Mouse (Mus musculus) hindbrain, embryonic 13.5 days (tissue): ENCODE results near the gene Cdh18. TPM values are rescaled to one million over a fixed set of nuclear protein-coding genes. Genes with fewer than 3 reads are reported as not detected.
"Not testable (repeated sequence)": the region's sequence is repeated elsewhere in the genome, so short reads cannot be mapped to it uniquely, and the experiment has no call there.

ENCODE experiments used
- ATAC-seq: fragments of 200-750 bp; cut with Nextera tagmentation; 2 replicates; pipeline ENCODE4 v1.8.0; 2017; ENCODE audit warnings: moderate TSS enrichment; ENCODE audit not compliant: low FRiP score
- H3K27ac ChIP-seq: fragments of 300-500 bp; sonication (generic); 2 replicates; pipeline ENCODE4 v1.5.1; 2015; ENCODE audit warnings: inconsistent platforms, mild to moderate bottlenecking, moderate library complexity
- H3K27me3 ChIP-seq: fragments of 300-500 bp; sonication (generic); 2 replicates; pipeline ENCODE4 v1.6.1; 2015; ENCODE audit warnings: mild to moderate bottlenecking, inconsistent platforms
- H3K36me3 ChIP-seq: fragments of 300-500 bp; sonication (generic); 2 replicates; pipeline ENCODE4 v1.6.1; 2015; ENCODE audit warnings: mild to moderate bottlenecking, inconsistent platforms
- H3K4me1 ChIP-seq: fragments of 300-500 bp; sonication (generic); replicated peaks from 2 replicates; pipeline ENCODE4 v1.6.1; 2015; ENCODE audit warnings: inconsistent platforms
- H3K4me2 ChIP-seq: fragments of 300-500 bp; sonication (generic); 2 replicates; pipeline ENCODE4 v1.6.1; 2015; ENCODE audit warnings: inconsistent platforms, mild to moderate bottlenecking, moderate library complexity
- H3K4me3 ChIP-seq: fragments of 300-500 bp; sonication (generic); 2 replicates; pipeline ENCODE4 v1.5.1; 2015; ENCODE audit warnings: mild to moderate bottlenecking, inconsistent platforms
- H3K9ac ChIP-seq: fragments of 300-500 bp; sonication (generic); 2 replicates; pipeline ENCODE4 v1.6.1; 2015; ENCODE audit warnings: mild to moderate bottlenecking, inconsistent platforms
- H3K9me3 ChIP-seq: fragments of 300-500 bp; sonication (generic); 2 replicates; pipeline ENCODE4 v1.6.1; 2016; ENCODE audit warnings: inconsistent platforms
- WGBS: fragments of 180-500 bp; shearing (Covaris S2); methylation state at CpG from one replicate; pipeline ENCODE4 v1.1.7; 2015; 5-methylcytosine and 5-hydroxymethylcytosine counted together
- polyA plus RNA-seq: library from polyadenylated mRNA; unstranded; fragments of >200 nt; fragmentation: Nextera tagmentation; extraction: Ambion mirVana; gene quantifications from 2 replicates; pipeline ENCODE4 v1.2.1, GENCODE M21; 2015

The Cdh18 gene
- polyA plus RNA-seq: 7.4 and 8.4 TPM in 2 replicates

DNA sequence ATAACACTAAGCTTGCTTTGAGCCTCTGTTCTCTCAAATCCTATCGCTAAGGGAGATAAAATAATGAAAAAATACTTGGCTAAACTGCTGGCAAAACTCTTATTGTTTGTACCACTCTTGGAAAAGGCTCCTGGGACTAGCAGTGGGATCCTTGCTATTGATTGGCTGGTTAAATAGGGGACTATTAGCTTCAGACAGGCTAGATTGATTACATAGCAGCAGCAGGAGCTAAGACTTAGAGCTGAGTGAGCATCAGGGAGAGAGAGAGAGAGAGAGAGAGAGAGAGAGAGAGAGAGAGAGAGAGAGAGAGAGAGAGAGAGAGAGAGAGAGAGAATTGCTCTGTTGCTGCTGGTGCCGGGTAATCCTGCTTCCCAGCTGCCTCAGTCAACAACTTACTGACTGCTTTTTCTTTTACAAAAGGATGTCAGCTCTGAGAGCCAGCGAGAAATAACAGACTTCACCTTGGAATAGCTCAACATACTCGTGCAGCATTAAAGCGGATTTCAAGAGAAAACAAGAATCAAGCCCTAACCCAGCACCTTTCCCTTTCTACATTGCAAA lies at the start of gene Cdh18:
Gene Cdh18 (plus strand): TSS at position 312 of the 561 bp plus-strand sequence.
- Histone ChIP-seq H3K27ac (no peak within 1 kb of the TSS; the same call in 1 of the 2 replicates), H3K36me3 (no peaks in the 10 kb centered on the region), H3K4me2 (peak within 1 kb of the TSS; percentile 18; the same call in 1 of the 2 replicates), H3K4me1 (no peaks in the 10 kb centered on the region), H3K27me3 (no peaks in the 10 kb centered on the region), H3K9ac (no peak within 1 kb of the TSS), H3K4me3 (peak within 1 kb of the TSS; percentile 9; the same call in 1 of the 2 replicates), H3K9me3 (no peaks in the 10 kb centered on the region)
- WGBS: 45% methylated on average over 5 of the region's 5 CpGs
- no peak for ATAC-seq

DNA sequence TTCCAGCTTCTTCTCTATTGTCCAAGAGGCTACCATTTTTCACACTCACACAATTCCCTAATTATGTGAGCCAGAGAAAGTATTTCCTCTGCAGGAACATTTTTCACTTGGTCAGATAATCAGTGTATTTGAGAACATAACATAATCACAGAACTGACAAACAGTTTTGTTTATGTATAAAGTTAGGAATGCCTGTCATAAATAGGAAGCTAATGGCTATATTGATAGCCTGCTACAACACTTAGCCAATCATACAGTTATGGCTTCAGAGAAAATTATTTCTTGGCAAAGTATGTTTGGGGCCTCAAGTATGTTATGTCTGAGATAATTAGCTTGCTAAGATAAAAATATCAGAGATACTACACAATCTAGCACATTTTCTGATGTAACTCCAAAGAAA lies 37.6 kb upstream of the Cdh18 start:
- Histone ChIP-seq H3K27me3 (no peaks in the 10 kb centered on the region), H3K4me2 (no peak overlapping the region), H3K4me3 (no peak overlapping the region), H3K9ac (no peak overlapping the region), H3K4me1 (no peaks in the 10 kb centered on the region), H3K27ac (no peak overlapping the region), H3K36me3 (no peaks in the 10 kb centered on the region), H3K9me3 (no peaks in the 10 kb centered on the region)
- ATAC-seq: no peak

DNA sequence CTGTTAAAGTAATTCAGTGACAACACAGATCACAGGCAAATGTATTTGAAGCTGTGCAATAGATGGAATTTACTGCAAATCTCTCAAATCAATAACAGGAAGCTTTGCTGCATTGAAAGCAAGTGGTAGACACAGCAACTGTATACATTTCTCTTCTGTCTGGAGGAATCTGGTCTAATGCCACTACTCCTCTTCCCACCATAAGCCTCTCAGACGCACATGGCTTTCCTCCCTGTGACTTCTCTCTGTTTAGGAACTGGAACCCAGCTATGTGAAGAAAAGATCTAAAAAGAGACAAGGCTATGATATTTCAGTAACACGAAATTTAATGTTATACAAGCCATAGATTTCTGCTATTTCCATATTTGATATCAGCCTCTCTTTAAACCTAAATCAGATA lies 13.0 kb upstream of the Cdh18 start:
- H3K4me2 ChIP-seq: no peak overlapping the region
- no peak overlapping the region for H3K27ac ChIP-seq
- no peaks in the 10 kb centered on the region for H3K4me1 ChIP-seq
- no peaks in the 10 kb centered on the region for H3K9me3 ChIP-seq
- H3K9ac ChIP-seq: no peak overlapping the region
- WGBS: 70% methylated on average over 2 of the region's 2 CpGs
- no peaks in the 10 kb centered on the region for H3K27me3 ChIP-seq
- H3K36me3 ChIP-seq: no peaks in the 10 kb centered on the region
- no peak for ATAC-seq
- no peak overlapping the region for H3K4me3 ChIP-seq

DNA sequence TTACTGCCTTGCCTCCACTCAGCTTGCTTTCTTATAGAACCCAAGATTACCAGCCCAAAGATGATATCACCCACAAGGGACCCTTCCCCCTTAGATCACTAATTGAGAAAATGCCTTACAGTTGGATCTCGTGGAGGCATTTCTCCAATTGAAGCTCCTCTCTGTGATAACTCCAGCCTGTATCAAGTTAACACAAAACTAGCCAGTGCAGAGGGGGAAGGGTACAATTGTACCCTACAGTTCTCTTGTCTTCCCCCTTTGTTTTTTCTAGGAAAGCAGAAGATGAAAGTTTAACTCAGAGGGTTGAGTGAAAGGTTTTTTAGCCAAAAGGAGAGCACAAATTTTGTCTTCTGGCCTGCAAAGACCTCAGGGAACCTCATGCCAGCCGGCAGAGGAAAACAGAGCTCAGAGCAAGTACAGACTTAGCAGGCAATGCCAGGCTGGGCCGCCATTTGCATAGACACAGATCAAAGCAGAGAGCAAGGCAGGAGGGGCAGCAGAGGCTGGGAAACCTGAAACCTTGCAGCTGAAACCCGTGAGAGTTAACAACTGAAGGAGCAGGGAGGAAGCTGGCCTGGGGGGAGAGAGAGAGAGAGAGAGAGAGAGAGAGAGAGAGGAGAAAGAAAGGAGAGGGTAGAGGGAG lies 29.3 kb downstream of the Cdh18 start:
- no peak for ATAC-seq

DNA sequence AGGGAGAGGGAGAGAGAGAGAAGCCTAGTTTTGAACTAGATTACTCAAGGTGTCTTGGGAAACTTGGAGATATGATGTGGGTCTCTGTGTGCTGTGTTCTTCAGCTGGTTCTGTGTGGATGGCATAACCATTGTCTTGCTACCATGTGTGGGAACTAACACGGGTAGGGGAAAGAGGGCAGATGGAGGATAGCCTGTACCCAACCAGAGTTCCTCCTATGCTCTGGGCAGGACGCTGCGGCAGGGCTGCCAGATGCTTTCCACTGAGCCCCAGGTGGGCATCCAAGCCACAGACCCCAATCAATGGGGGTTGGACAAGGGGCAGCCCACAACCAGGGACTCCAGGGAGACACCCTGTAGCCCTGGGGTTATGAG lies 29.8 kb downstream of the Cdh18 start:
- no peak overlapping the region for H3K4me3 ChIP-seq
- H3K9me3 ChIP-seq: no peaks in the 10 kb centered on the region
- H3K4me1 ChIP-seq: no peaks in the 10 kb centered on the region
- H3K4me2 ChIP-seq: no peak overlapping the region
- ATAC-seq: no peak
- 21% methylated on average over 3 of the region's 3 CpGs for WGBS
- H3K9ac ChIP-seq: no peak overlapping the region
- no peaks in the 10 kb centered on the region for H3K36me3 ChIP-seq
- H3K27ac ChIP-seq: no peak overlapping the region
- H3K27me3 ChIP-seq: no peaks in the 10 kb centered on the region

More for the DNA sequence above, 29.3 kb downstream of the Cdh18 start:
- no peaks in the 10 kb centered on the region for H3K9me3 ChIP-seq
- 9% methylated on average over 4 of the region's 4 CpGs for WGBS
- H3K27me3 ChIP-seq: no peaks in the 10 kb centered on the region
- H3K4me1 ChIP-seq: no peaks in the 10 kb centered on the region
- no peak overlapping the region for H3K27ac ChIP-seq
- no peak overlapping the region for H3K9ac ChIP-seq
- H3K4me2 ChIP-seq: no peak overlapping the region
- no peak overlapping the region for H3K4me3 ChIP-seq
- no peaks in the 10 kb centered on the region for H3K36me3 ChIP-seq

DNA sequence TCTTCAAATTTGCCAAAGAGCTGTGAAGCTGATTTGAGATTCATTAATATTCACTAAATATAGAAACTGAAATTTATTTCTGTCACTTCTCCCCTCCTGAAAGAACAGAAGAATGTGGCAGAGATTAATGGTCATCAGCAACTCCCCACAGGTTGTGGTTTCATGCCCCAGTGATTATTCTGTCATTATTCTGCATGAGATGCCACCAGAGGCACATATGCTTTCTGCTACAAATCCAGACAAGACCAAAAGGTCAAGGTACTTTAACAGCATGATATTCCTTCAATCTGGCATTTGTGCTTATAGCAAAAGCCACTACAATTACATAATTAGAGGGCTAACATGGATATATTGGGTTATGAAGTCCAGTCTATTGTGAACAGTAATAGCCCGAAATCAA lies 35.8 kb downstream of the Cdh18 start:
- Histone ChIP-seq H3K4me3 (no peak overlapping the region), H3K4me2 (no peak overlapping the region), H3K36me3 (no peaks in the 10 kb centered on the region), H3K27me3 (no peaks in the 10 kb centered on the region), H3K4me1 (no peaks in the 10 kb centered on the region), H3K9me3 (no peaks in the 10 kb centered on the region), H3K27ac (no peak overlapping the region), H3K9ac (no peak overlapping the region)
- ATAC-seq: no peak
- 67% methylated on average over 1 of the region's 1 CpGs for WGBS

DNA sequence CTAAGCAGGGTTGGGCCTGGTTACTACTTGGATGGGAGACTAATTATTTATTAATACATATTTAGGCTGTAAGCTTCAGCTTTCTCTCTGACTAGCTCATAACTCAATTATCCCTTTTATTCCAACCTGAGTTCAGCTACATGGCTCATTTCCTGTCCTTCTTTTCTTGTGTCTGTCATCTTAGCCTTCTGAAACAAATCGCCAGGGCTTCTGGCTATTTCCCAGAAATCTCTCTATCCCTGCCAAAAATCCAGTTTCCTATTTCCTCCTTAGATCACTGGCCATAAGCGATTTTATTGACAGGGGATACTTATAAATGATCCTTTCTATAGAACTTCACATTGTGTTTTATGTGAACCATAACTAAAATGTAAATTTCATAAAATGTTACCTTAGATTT lies 167.6 kb downstream of the Cdh18 start:
- ATAC-seq: no peak

DNA sequence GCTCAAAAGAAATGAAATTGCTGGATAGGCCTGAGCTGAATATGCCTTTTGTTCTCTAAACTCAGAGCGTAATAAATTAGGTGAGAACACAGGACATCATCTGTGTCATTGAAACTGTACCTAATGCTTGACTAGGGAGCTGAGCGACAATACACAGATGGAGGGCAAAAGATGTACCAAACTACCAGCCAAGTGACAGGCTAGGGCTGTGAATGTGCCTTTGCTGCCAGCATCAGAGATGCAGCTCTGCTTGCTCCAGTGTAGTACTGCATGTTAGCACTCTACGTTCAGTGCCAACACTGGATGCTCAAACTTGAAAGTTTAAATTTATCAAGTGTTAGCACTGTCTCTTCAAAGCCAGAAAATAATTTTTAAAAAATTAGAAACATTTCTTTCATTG lies 168.9 kb downstream of the Cdh18 start:
- no peak overlapping the region for H3K9ac ChIP-seq
- H3K4me2 ChIP-seq: no peak overlapping the region
- H3K27me3 ChIP-seq: no peaks in the 10 kb centered on the region
- H3K36me3 ChIP-seq: no peaks in the 10 kb centered on the region
- no peak overlapping the region for H3K4me3 ChIP-seq
- no peak overlapping the region for H3K27ac ChIP-seq
- H3K4me1 ChIP-seq: no peaks in the 10 kb centered on the region
- no peak for ATAC-seq
- 59% methylated on average over 3 of the region's 3 CpGs for WGBS
- H3K9me3 ChIP-seq: no peaks in the 10 kb centered on the region

More for the DNA sequence above, 167.6 kb downstream of the Cdh18 start:
- H3K4me2 ChIP-seq: no peak overlapping the region
- H3K27me3 ChIP-seq: no peaks in the 10 kb centered on the region
- no peak overlapping the region for H3K4me3 ChIP-seq
- no peak overlapping the region for H3K9ac ChIP-seq
- no peak overlapping the region for H3K27ac ChIP-seq
- no peaks in the 10 kb centered on the region for H3K36me3 ChIP-seq
- 79% methylated on average over 2 of the region's 2 CpGs for whole genome bisulfite sequencing
- no peaks in the 10 kb centered on the region for H3K4me1 ChIP-seq
- H3K9me3 ChIP-seq: no peaks in the 10 kb centered on the region

DNA sequence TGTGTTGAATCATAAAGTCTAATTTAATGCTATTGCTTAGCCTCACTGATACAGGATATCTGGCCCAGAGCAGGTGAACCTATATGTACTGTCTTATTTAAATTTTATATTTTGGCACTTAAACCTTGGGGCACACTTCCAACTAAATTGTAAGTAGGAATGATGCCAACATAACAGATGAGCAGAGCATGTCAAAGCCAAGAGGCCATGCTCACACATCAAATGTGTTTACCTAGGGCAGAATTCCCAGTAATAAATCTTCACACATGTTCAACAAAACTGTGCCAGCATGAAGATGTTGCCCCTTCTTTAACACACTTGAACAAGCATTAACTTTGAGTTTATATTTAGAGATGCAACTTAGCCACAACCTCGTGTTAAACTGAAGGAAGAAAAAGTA lies 177.8 kb downstream of the Cdh18 start:
- ATAC-seq: no peak
- Histone ChIP-seq H3K4me2 (no peak overlapping the region), H3K27me3 (no peaks in the 10 kb centered on the region)

DNA sequence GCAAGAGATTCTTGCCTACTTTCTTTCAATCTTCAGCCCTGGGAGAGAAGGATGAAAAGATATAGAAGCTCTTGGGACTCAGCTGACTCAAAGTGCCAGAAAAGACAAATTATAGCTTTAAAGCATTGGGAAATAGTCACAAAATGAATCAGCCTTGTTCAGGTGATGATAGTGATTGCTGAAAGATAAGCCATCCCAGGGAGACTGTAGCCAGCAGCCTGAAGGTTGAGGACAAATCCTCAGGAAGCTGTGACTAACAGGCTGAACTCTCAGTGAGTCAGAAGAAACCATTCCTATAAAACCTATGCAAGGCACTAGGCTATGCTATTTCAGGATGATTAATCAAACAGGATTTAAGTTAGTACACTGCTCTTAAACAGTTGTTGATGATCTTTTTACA lies 184.2 kb downstream of the Cdh18 start:
- Histone ChIP-seq H3K27ac (no peak overlapping the region), H3K4me1 (no peaks in the 10 kb centered on the region), H3K4me2 (no peak overlapping the region), H3K4me3 (no peak overlapping the region), H3K9me3 (no peaks in the 10 kb centered on the region), H3K27me3 (no peaks in the 10 kb centered on the region), H3K36me3 (no peaks in the 10 kb centered on the region), H3K9ac (no peak overlapping the region)
- ATAC-seq: no peak

More for the DNA sequence above, 177.8 kb downstream of the Cdh18 start:
- WGBS: 74% methylated on average over 1 of the region's 1 CpGs
- Histone ChIP-seq H3K4me1 (no peaks in the 10 kb centered on the region), H3K4me3 (no peak overlapping the region), H3K9ac (no peak overlapping the region), H3K27ac (no peak overlapping the region), H3K9me3 (no peaks in the 10 kb centered on the region), H3K36me3 (no peaks in the 10 kb centered on the region)

DNA sequence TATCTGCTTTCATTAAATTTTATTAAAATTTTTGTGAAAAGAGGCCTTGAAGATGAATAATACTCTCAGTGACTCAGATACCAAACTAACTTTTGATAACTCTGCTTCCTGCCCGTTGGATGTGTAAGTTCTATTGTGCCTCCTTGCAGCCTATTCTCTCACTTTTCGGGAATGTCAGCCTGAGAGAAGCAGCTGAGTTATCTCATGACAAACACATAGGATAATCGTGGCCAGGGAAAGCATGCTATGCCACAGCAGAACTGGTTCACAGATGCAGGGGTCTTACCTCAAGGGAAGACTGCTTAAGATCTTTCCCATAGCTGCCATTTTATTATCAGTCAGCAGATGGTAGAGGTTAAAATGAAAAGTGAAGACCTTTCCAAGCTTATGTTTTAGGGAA lies 187.3 kb downstream of the Cdh18 start:
- Histone ChIP-seq H3K4me2 (no peak overlapping the region), H3K9me3 (no peaks in the 10 kb centered on the region), H3K4me3 (no peak overlapping the region), H3K27me3 (no peaks in the 10 kb centered on the region), H3K36me3 (no peaks in the 10 kb centered on the region), H3K27ac (no peak overlapping the region), H3K9ac (no peak overlapping the region), H3K4me1 (no peaks in the 10 kb centered on the region)
- no peak for ATAC-seq
- WGBS: 88% methylated on average over 3 of the region's 3 CpGs

DNA sequence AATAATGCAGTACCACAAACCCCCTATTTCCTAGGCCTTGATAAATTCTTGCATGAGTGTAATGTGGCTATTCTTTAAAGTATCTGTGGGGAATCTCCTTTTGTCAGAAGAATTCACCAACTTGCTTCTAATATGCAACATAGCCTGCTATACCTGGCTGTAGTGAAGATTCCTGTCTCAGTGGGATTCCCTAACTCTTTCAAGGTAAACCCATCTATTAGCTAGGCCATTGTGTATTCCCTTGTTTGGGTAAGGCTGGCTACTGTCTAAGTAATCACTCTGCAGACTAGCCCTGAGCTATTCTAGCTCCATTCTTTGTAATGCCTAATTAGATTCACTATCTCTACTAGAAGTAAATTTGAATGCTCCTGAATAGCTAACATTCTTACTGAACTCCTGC lies 212.4 kb downstream of the Cdh18 start:
- H3K27ac ChIP-seq, H3K4me3 ChIP-seq, H3K9ac ChIP-seq, H3K9me3 ChIP-seq, H3K36me3 ChIP-seq, H3K27me3 ChIP-seq, H3K4me2 ChIP-seq, ATAC-seq, H3K4me1 ChIP-seq: not testable (repeated sequence)

DNA sequence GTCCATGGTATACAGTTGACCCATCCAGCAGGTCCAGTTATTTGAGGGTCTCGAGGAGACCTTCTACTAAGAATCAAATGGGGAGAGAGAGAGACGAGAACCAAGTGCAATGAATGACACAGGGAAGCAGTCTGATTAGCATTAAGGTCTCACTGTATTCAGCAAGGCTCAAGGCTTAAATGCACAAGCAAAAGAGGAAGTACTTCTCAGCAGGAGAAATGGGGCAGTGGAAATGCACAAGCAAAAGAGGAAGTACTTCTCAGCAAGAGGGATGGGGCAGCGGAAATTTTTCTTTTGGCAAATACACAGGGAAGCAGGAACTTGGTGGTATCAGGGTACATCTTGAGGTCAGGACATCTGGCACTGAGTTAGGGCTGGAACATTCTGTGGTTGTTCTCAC lies 217.8 kb downstream of the Cdh18 start:
- H3K4me2 ChIP-seq, H3K4me3 ChIP-seq, H3K4me1 ChIP-seq, H3K36me3 ChIP-seq, H3K9me3 ChIP-seq, H3K27ac ChIP-seq, ATAC-seq, H3K27me3 ChIP-seq, H3K9ac ChIP-seq: not testable (repeated sequence)
- WGBS: 92% methylated on average over 3 of the region's 3 CpGs
